Mouse (Mus musculus): ENCODE results near the gene Wdr13.
"Not testable (repeated sequence)": the region's sequence is repeated elsewhere in the genome, so short reads cannot be mapped to it uniquely, and the experiment has no call there.

DNA sequence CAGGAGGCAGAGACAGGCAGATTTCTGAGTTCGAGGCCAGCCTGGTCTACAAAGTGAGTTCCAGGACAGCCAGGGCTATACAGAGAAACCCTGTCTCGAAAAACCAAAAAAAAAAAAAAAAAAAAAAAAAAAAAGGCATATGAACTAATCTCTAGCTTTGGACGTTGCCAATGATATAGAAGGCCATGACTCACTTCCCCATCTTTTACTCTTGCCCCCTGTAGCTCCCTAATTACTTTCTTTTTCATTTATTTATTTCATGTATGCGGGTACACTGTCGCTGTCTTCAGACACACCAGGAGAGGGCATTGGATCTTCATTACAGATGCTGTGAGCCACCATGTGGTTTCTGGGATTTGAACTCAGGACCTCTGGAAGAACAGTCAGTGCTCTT, 41.7 kb downstream of the Wdr13 start:
- not testable (repeated sequence) for TF ChIP-seq CTCF (IDR thresholded peaks at IDR 0.05; ENCODE audit: low read depth); EP300 (optimal IDR thresholded peaks at IDR 0.05)
